Mouse (Mus musculus) heart, adult 2 months (tissue): ENCODE measurements around the gene Bloc1s3. TPM values are rescaled to one million over a fixed set of nuclear protein-coding genes. Genes with fewer than 3 reads are reported as not detected.

ENCODE experiments used
- DNase-seq, 2 experiments: peaks; one replicate each; pipeline ENCODE4 v3.0.0; 2021
- H3K27ac ChIP-seq: fragments of 200-600 bp; 2 replicates; pipeline ENCODE4 v1.8.1; 2022
- H3K27me3 ChIP-seq: fragments of 200-500 bp; 2 replicates; pipeline ENCODE4 v1.6.1; 2012; ENCODE audit warnings: mild to moderate bottlenecking, low read length, inconsistent platforms, mixed read lengths; ENCODE audit not compliant: control insufficient read depth, insufficient read depth
- H3K36me3 ChIP-seq: fragments of 200-500 bp; 2 replicates; pipeline ENCODE4 v1.6.1; 2012; ENCODE audit warnings: low read length, inconsistent platforms; ENCODE audit not compliant: control insufficient read depth, insufficient read depth
- H3K4me1 ChIP-seq: fragments of 200-500 bp; 2 replicates; pipeline ENCODE4 v1.6.1; 2011; ENCODE audit warnings: low read length; ENCODE audit not compliant: control insufficient read depth, insufficient read depth
- H3K4me3 ChIP-seq: fragments of 200-600 bp; 2 replicates; pipeline ENCODE4 v1.8.1; 2022
- H3K79me2 ChIP-seq: fragments of 200-500 bp; replicated peaks from 2 replicates; pipeline ENCODE4 v1.6.1; 2012; ENCODE audit warnings: mild to moderate bottlenecking, inconsistent platforms, low read length, moderate library complexity, mixed read lengths; ENCODE audit not compliant: control insufficient read depth, insufficient read depth
- H3K9ac ChIP-seq: fragments of 200-500 bp; 2 replicates; pipeline ENCODE4 v1.6.1; 2012; ENCODE audit warnings: low read depth, mild to moderate bottlenecking, control low read depth, inconsistent platforms, low read length, mixed read lengths
- CTCF ChIP-seq: fragments of 200-600 bp; IDR thresholded peaks from 2 replicates; pipeline ENCODE4 v1.8.1; 2022; ENCODE audit warnings: antibody characterized with exemption, mild to moderate bottlenecking, moderate library complexity
- EP300 ChIP-seq: fragments of 200-500 bp; IDR thresholded peaks from 2 replicates; pipeline ENCODE4 v1.6.1; 2011; ENCODE audit warnings: low read depth, low read length, control low read depth; ENCODE audit not compliant: insufficient read depth
- POLR2A ChIP-seq: fragments of 200-500 bp; IDR thresholded peaks from 2 replicates; pipeline ENCODE4 v1.6.1; 2011; ENCODE audit warnings: mild to moderate bottlenecking, low read depth, low read length, control low read depth; ENCODE audit not compliant: insufficient read depth
- WGBS: fragments of 180-500 bp; shearing (Covaris S2); methylation state at CpG from one replicate; pipeline ENCODE4 v1.1.7; 2018; 5-methylcytosine and 5-hydroxymethylcytosine counted together
- intact Hi-C: fragments of 180-260 bp; cut with DNase I; formaldehyde crosslinking; loops from one replicate; pipeline ENCODE4 v1.15.1; 2025
- polyA plus RNA-seq: library from polyadenylated mRNA; depleted of rRNA; stranded (reverse); fragments of >200 nt; gene quantifications from 2 replicates; pipeline ENCODE4 v1.2.3, GENCODE M21; 2012
- total RNA-seq, 2 experiments: library from RNA; stranded (reverse); gene quantifications; 2 replicates each; pipeline ENCODE4 v1.2.3; 2021

The Bloc1s3 gene
- total and polyA plus RNA-seq, 3 experiments = 2.2 to 3.9 (median 2.5) TPM

DNA sequence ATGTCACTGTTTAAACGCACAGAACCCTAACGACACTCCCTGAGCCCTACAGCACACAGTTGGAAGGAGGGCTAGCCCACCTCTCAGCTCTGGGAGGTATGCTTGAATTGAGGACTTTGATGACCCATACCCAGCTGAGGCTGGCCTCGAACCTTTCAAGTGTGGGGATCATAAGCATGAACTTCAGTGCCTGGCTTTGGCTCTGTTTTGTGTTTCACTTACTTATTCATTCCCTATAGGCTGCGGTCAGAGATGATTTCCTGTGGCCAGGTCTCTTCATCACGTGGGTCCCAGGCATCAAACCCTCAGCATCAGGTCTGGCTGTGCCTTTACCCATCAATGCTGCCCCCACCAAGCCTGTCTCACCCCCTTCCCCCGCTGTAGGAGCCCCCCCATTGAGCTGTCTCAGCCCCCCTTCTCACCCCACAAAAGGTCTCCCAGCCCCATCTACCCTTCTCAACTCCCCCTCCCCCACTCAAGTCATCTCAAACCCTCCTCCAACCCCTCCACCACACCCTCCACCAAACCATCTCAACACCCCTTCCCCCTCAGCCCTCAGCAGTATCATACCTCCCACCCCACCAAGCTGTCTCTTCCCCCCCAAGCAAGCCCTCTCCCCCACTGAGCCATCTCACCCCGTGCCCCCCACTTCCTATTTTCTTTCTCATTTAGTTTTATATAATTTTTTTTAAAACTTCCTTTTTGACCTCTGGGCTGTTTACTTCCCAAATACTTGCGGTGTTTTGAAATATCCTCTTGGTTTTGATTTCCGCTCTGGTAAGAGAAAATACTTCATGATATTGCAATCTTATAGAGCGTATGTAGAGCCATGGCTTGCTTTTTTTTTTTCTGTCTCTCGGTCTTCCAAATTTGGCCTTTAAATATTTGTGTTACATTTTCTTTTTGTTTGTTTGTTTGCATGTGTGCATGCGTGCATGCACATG, 7.5 kb downstream of the Bloc1s3 start:
- Histone ChIP-seq H3K9ac (no peak overlapping the region), H3K4me3 (no peak overlapping the region), H3K79me2 (no peaks in the 10 kb centered on the region), H3K4me1 (no peaks in the 10 kb centered on the region; the same call in 1 of the 2 replicates), H3K27me3 (no peaks in the 10 kb centered on the region), H3K27ac (no peak overlapping the region), H3K36me3 (no peaks in the 10 kb centered on the region)
- WGBS = 58% methylated on average over 12 of the region's 12 CpGs
- DNase-seq = no peak
- intact Hi-C loops = no loop called here
- TF ChIP-seq CTCF (no peak), EP300 (no peak), POLR2A (no peak)

DNA sequence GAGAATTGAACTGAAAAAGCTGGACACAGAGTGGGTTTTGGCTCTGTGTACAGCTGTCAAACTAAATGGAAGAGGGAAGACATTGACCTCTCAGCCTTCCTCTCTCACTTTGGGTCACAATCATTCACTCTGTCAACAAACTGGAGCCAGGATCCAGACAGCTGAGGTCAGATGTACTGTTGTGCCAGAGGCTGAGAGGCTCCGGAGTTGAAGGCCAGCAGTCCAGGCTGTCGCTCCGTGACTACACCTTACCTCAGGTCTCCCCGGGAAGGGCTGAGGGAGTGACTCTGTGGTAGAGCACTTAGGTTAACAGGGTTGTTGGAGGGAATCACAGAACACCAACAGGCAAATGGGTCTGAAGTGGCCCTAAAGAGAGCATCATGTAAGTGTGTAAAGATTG, 9.8 kb downstream of the Bloc1s3 start:
- Histone ChIP-seq H3K27me3 (no peaks in the 10 kb centered on the region), H3K4me3 (no peak overlapping the region), H3K4me1 (no peaks in the 10 kb centered on the region; the same call in 1 of the 2 replicates), H3K79me2 (no peaks in the 10 kb centered on the region), H3K27ac (no peak overlapping the region), H3K36me3 (no peaks in the 10 kb centered on the region), H3K9ac (no peak overlapping the region)
- WGBS = 69% methylated on average over 4 of the region's 4 CpGs
- intact Hi-C loops = no loop called here
- TF ChIP-seq EP300 (no peak), CTCF (no peak), POLR2A (no peak)
- no peak for DNase-seq

GRCm38 (mm10) chr7:19496214-19496555, 12.0 kb downstream of the Bloc1s3 start:
- 70% methylated on average over 5 of the region's 5 CpGs for WGBS
- no peak for TF ChIP-seq EP300
- no peak for DNase-seq
- Histone ChIP-seq H3K4me1 (peaks cover 2% of the 10 kb centered on the region; the same call in 1 of the 2 replicates), H3K79me2 (no peaks in the 10 kb centered on the region), H3K36me3 (no peaks in the 10 kb centered on the region), H3K9ac (no peak overlapping the region), H3K27me3 (no peaks in the 10 kb centered on the region), H3K27ac (no peak overlapping the region), H3K4me3 (no peak overlapping the region)
- intact Hi-C loops = no loop called here

GRCm38 (mm10) chr7:19495521-19496213, 12.5 kb downstream of the Bloc1s3 start:
- Histone ChIP-seq H3K9ac (no peak overlapping the region), H3K4me1 (peaks cover 2% of the 10 kb centered on the region; the same call in 1 of the 2 replicates), H3K27me3 (no peaks in the 10 kb centered on the region), H3K79me2 (no peaks in the 10 kb centered on the region), H3K4me3 (no peak overlapping the region), H3K36me3 (no peaks in the 10 kb centered on the region), H3K27ac (no peak overlapping the region)
- intact Hi-C loops = no loop called here
- 43% methylated on average over 20 of the region's 20 CpGs for WGBS
- DNase-seq = peak in 1 of 2 experiments; percentile 51
- no peak for TF ChIP-seq EP300
- TF ChIP-seq POLR2A = no peak
- TF ChIP-seq CTCF = no peak

DNA sequence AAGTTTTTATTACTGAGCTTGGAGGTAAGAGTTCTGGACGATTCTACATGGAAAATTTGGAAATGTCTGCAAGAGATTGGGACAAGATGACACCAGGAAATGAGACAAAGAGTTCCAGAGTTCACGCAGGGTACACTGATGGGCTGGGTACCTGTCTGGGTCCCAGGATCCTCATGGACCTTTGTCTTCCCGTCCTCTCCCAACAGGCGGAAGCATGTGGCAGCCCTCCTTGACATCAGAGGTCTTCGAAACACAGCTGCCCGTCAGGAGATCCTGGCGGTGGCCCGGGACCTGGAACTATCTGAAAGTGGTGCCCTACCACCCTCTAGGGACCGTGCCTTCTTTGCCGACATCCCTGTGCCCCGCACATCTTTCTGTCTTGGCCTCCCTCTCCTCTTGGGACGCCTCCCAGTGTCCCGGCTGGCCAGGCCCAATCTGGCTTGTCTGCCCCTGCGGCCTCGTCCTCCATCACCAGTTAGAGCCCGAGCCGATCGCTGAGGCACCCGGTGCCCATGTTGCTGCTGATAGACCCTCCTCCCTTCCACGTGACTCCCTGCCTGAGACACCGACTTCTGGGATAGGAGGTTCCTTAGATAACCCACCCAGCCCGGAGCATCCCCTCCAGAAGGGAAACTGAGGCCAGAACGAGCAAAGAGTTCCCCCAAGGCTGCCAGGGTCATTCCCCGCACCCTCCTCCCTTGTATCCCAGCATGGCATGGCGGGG, 13.3 kb downstream of the Bloc1s3 start:
- no peak for DNase-seq
- no peaks in the 10 kb centered on the region for H3K79me2 ChIP-seq
- 69% methylated on average over 25 of the region's 25 CpGs for WGBS
- no peak overlapping the region for H3K9ac ChIP-seq
- no peak overlapping the region for H3K27ac ChIP-seq
- H3K4me1 ChIP-seq = peaks cover 2% of the 10 kb centered on the region; the same call in 1 of the 2 replicates
- TF ChIP-seq EP300 (no peak), POLR2A (no peak), CTCF (no peak)
- intact Hi-C loops = no loop called here
- no peaks in the 10 kb centered on the region for H3K36me3 ChIP-seq
- no peak overlapping the region for H3K4me3 ChIP-seq
- no peaks in the 10 kb centered on the region for H3K27me3 ChIP-seq
